Mouse (Mus musculus) stomach, embryonic 16.5 days (tissue): ENCODE results near the gene Gm5169. TPM values are rescaled to one million over a fixed set of nuclear protein-coding genes. Genes with fewer than 3 reads are reported as not detected.
"Not testable (repeated sequence)": the region's sequence is repeated elsewhere in the genome, so short reads cannot be mapped to it uniquely, and the experiment has no call there.

Experiments used
- ATAC-seq: fragments of 200-750 bp; cut with Nextera tagmentation; 2 replicates; pipeline ENCODE4 v1.8.0; 2017; ENCODE audit warnings: moderate number of reproducible peaks, moderate TSS enrichment; ENCODE audit not compliant: insufficient read depth, low FRiP score
- H3K27ac ChIP-seq: fragments of 300-500 bp; sonication (generic); 2 replicates; pipeline ENCODE4 v1.5.1; 2014; ENCODE audit warnings: low read length
- H3K27me3 ChIP-seq: fragments of 300-500 bp; sonication (generic); 2 replicates; pipeline ENCODE4 v1.6.1; 2014; ENCODE audit warnings: low read length, control low read depth, mixed read lengths; ENCODE audit not compliant: control insufficient read depth, insufficient read depth
- H3K36me3 ChIP-seq: fragments of 300-500 bp; sonication (generic); 2 replicates; pipeline ENCODE4 v1.6.1; 2014; ENCODE audit warnings: low read length; ENCODE audit not compliant: control insufficient read depth, insufficient read depth
- H3K4me1 ChIP-seq: fragments of 300-500 bp; sonication (generic); 2 replicates; pipeline ENCODE4 v1.6.1; 2014; ENCODE audit warnings: low read length, control low read depth, mixed read lengths; ENCODE audit not compliant: control insufficient read depth, insufficient read depth
- H3K4me2 ChIP-seq: fragments of 300-500 bp; sonication (generic); 2 replicates; pipeline ENCODE4 v1.6.1; 2014; ENCODE audit warnings: low read depth, low read length, mixed read lengths
- H3K4me3 ChIP-seq: fragments of 300-500 bp; sonication (generic); replicated peaks from 2 replicates; pipeline ENCODE4 v1.5.1; 2014; ENCODE audit warnings: mild to moderate bottlenecking, low read length
- H3K9ac ChIP-seq: fragments of 300-500 bp; sonication (generic); 2 replicates; pipeline ENCODE4 v1.6.1; 2014; ENCODE audit warnings: low read length
- H3K9me3 ChIP-seq: fragments of 300-500 bp; sonication (generic); replicated peaks from 2 replicates; pipeline ENCODE4 v1.6.1; 2016; ENCODE audit warnings: low read length, control low read depth; ENCODE audit not compliant: control insufficient read depth
- WGBS: fragments of 180-500 bp; shearing (Covaris S2); extraction: QIAGEN DNeasy Blood & Tissue Kit; methylation state at CpG from one replicate; pipeline ENCODE4 v1.1.7; 2014; 5-methylcytosine and 5-hydroxymethylcytosine counted together
- polyA plus RNA-seq: library from polyadenylated mRNA; unstranded; fragments of >200 nt; fragmentation: Nextera tagmentation; extraction: Ambion mirVana; gene quantifications from 2 replicates; pipeline ENCODE4 v1.2.1, GENCODE M21; 2015

Gene Gm5169
- not detected in 2 replicates for polyA plus RNA-seq

- H3K9ac ChIP-seq, H3K4me2 ChIP-seq, H3K27ac ChIP-seq, H3K9me3 ChIP-seq, ATAC-seq, H3K4me3 ChIP-seq, H3K36me3 ChIP-seq, H3K27me3 ChIP-seq, H3K4me1 ChIP-seq: not testable (repeated sequence)
- no CpG with 5 or more reads among the region's 6 CpGs for WGBS
Observed at GRCm38 (mm10) chrX:25301355-25301754, at the start of gene Gm5169. Gm5169 (minus strand) TSS chrX:25301455.

- WGBS: 94% methylated on average over 12 of the region's 15 CpGs
- H3K4me3 ChIP-seq, ATAC-seq, H3K27ac ChIP-seq, H3K4me1 ChIP-seq, H3K9me3 ChIP-seq, H3K36me3 ChIP-seq, H3K9ac ChIP-seq, H3K27me3 ChIP-seq, H3K4me2 ChIP-seq: not testable (repeated sequence)
Observed at GRCm38 (mm10) chrX:25347424-25347823, 46.2 kb upstream of the Gm5169 start.
